Mouse (Mus musculus) B cell, adult 2 months (primary cell): ENCODE results near the gene Rps12.

ENCODE experiments used
- DNase-seq, 2 experiments: peaks; one replicate each; pipeline ENCODE4 v3.0.0; 2022

Gene Rps12

DNA sequence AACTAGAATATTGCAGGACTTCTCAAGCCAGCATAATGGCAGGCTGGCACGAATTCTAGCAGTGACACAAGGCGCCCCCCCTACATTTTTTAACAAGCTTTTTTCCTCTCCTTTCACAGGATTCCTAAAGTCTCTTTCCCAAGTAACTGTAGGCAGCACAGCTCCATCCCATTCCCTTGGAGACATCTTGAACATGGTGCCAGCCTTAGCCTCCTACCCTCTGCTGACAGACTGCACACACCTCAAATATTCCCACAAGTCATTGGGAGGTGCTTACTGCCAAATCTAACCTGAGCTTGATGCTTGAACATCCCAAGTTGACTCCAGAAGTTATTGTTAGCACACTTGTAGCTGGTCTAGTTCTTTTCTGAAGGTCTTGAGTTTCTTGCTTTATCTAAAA lies 3.0 kb downstream of the Rps12 start:
- no peak for DNase-seq

DNA sequence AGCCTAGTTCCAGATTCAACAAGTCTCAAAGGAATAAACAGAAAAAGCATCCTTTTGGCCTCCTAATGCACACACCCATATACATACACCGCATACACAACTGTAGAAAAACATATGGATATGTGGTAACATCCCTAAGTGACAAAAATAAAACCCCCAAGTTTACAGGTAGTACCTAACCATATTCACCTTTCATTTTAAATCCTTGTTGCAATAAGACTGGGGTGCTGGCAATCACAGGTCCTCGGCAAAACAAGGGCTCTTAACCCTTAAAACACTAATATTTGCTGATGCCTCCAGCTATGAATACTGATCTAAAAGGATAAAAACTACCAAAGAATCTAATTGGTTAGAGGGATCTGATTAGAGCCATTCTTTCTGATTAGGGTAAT lies 3.6 kb downstream of the Rps12 start:
- DNase-seq = no peak

DNA sequence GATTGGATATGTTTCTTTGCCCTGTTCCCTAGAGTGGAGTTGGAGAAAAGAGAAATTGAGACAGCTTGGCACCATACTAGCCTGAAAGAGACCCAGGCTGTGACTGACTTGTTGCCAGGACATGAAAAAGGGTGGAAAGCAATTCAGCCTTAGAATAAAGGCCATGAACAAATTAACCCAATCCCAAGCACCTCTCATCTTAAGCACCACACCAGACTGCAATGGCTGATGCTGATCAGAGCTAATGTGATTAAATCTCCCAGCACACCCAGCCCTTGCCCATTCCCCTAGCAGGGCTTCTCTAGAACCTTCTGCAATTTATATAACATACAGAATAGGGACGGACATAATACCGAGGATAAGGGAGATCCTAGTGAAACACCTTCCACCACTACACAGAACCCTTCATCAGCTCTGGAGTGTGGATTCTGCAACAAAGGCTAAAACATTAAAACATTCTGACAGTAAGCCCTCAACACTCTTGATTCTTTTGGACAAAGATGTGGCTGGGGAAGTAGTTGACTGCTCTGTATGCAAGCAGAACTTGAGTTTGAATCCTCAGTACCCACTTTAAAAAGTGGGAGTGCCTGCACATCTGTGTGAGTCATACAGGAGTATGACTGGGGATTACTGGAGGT lies 4.1 kb downstream of the Rps12 start:
- no peak for DNase-seq

DNA sequence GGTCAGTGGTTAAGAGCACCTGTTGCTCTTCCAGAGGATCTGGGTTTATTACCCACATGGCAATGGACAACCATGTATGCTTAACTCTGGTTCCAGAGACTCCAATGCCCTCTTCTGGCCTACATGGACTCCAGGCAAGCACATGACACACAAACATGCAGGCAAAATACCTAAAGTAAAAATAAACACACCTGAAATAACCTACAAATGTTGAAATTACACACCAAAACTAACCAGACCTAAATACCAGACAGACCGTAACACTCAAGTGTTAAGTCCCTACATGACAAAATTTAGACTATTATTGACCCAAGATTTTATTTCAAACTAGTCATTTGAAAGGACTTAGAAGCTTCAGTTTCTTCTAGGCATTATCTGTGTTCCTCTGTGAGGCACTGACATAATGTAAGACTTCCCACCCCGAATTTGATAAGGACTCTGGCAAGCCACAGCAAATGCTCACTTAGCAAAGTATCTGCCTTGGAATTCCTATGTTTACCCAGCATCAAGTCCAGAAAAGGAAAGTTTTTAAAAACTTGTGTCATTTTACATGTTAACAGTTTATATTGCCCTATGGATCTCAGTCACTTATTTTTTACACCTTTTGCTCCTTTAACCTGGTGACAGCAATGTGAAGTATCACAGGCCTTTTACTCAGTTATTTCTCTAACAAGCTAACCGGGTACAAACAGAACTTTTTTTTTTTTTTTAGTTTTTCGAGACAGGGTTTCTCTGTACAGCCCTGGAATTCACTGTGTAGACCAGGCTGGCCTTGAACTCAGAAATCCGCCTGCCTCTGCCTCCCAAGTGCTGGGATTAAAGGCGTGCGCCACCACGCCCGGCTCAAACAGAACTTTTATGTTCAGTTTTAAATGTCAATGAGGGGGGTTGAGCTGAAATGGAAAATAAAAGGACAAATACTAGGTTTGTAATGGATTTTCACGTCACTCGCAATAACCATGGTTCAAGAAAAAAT lies 5.0 kb downstream of the Rps12 start:
- no peak for DNase-seq

DNA sequence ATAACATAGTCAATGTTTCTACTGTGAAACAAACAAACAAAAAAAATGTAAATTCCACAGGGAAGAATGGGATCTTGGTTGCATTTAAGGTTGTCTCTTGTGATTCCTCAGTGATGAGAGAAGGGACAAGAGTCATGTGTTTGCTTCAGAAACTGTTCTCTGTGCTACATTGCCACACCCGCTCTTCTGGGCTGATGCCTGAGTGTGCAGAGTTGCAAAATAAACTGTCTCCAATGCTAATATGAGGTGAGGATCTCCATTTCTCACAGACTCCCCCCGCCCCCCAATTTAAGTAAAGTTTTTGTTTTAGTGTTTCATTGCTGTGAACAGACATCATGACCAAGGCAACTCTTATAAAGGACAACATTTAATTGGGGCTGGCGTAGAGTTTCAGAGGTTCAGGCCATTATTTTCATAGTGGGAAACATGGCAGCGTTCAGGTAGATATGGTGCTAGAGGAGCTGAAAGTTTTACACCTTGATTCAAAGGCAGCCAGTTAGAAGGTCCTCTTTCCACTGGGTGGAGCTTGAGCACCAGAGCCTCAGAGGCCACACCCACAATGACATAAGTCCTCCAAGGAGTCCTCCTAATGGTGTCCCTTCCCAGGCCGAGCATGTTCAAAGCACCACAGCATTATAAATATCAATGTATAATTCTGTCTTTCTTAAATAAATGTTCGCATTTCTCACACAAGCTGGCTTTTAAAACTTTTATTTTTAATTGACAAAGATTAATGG lies 6.4 kb downstream of the Rps12 start:
- no peak for DNase-seq

DNA sequence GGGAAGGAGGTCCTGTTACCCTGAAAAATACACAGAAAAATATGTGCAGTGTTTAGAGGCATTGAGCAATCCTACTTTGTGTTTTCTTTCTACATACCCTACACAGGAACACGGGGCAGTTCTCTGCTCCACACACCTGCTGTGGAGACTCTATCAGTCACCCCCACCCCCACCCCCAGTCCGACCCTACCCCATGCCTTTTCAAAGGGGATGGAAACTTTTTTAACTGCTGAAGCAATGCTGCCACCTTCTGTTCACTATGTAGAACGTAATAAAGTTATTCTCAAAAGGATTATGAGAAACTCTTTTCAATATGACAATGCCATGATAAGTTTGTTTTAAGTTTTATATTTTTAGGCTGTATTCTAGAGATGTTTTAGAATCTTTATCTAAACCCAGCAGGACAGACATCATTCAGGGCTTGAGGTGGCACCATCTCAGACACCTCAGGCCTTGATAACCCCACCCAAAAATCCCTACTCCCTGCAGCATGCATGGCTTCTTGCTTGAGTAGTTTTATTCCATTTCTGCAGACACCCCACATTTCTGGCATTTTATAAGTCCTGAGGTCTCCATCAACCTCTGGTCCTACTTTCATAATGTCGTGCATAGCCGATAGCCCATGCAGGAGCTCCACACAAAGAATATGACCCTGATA lies 9.7 kb downstream of the Rps12 start:
- DNase-seq = no peak

DNA sequence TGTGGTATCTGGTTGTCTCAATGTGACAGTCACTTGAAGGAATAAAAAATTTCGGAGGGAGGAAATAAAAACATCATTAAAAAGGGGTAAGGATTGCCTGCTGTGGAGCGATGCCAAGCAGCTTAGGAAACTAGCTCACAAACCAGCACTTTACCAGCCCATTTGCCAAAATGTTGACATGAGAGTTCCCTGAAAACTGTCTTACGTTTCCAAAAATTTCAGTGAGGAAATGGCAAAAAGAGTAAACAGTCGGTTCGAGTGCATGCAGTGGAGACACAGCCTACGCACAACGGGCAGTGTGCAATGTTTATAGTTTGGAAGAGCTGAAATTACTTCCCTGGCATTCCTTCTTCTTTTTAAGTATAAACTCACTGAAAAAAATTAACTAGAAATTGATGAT lies 32.9 kb downstream of the Rps12 start:
- DNase-seq = no peak
